Mouse (Mus musculus): Measurements from ENCODE around the gene Tsg101. TPM values are rescaled to one million over a fixed set of nuclear protein-coding genes. Genes with fewer than 3 reads are reported as not detected.

The Tsg101 gene
- total RNA-seq, 2 experiments from 2014 or later = 23.5 to 78.4 TPM

- ATAC-seq (replicated peaks; ENCODE audit: low FRiP score, poor library complexity, severe bottlenecking) = no peak
These were observed 80.3 kb downstream of the Tsg101 start for GRCm38 (mm10) chr7:46839446-46839845.

Other genes with a start within 250 kb of the Tsg101 start
- gene Tph1, start 247.4 kb downstream of the Tsg101 start, total RNA-seq (2015; ENCODE audit: low replicate concordance) = not detected in 2 replicates
- gene Tph1, start 247.4 kb downstream of the Tsg101 start, total RNA-seq (2017; ENCODE audit: low replicate concordance) = not detected in 2 replicates
- 7.1 and 7.9 TPM in 2 replicates for gene Saal1, start 209.3 kb downstream of the Tsg101 start, total RNA-seq (2015; ENCODE audit: low replicate concordance)
- gene Saal1, start 209.3 kb downstream of the Tsg101 start, total RNA-seq (2017; ENCODE audit: low replicate concordance) = 4.4 and 9.9 TPM in 2 replicates
- gene Saa3, start 204.3 kb downstream of the Tsg101 start, total RNA-seq (2015; ENCODE audit: low replicate concordance) = not detected in 2 replicates
- gene Saa3, start 204.3 kb downstream of the Tsg101 start, total RNA-seq (2017; ENCODE audit: low replicate concordance) = not detected in 2 replicates
- gene Saa4, start 187.4 kb downstream of the Tsg101 start, total RNA-seq (2015; ENCODE audit: low replicate concordance) = not detected in 2 replicates
- not detected in 2 replicates for gene Saa4, start 187.4 kb downstream of the Tsg101 start, total RNA-seq (2017; ENCODE audit: low replicate concordance)
- not detected in 2 replicates for gene Saa1, start 177.0 kb downstream of the Tsg101 start, total RNA-seq (2015; ENCODE audit: low replicate concordance)
- gene Saa1, start 177.0 kb downstream of the Tsg101 start, total RNA-seq (2017; ENCODE audit: low replicate concordance) = not detected in 2 replicates
- gene Saa2, start 168.2 kb downstream of the Tsg101 start, total RNA-seq (2015; ENCODE audit: low replicate concordance) = not detected in 2 replicates
- gene Saa2, start 168.2 kb downstream of the Tsg101 start, total RNA-seq (2017; ENCODE audit: low replicate concordance) = not detected in 2 replicates
- 7.2 and 9.2 TPM in 2 replicates for gene Hps5, start 123.9 kb downstream of the Tsg101 start, total RNA-seq (2015; ENCODE audit: low replicate concordance)
- gene Hps5, start 123.9 kb downstream of the Tsg101 start, total RNA-seq (2017; ENCODE audit: low replicate concordance) = 19.8 and 29.9 TPM in 2 replicates
- gene Gtf2h1, start 123.9 kb downstream of the Tsg101 start, total RNA-seq (2015; ENCODE audit: low replicate concordance) = 16.2 and 28.5 TPM in 2 replicates
- gene Gtf2h1, start 123.9 kb downstream of the Tsg101 start, total RNA-seq (2017; ENCODE audit: low replicate concordance) = 15.2 and 25.9 TPM in 2 replicates
- 72.9 and 85.4 TPM in 2 replicates for gene Ldha, start 78.5 kb downstream of the Tsg101 start, total RNA-seq (2015; ENCODE audit: low replicate concordance)
- 29.2 and 59.4 TPM in 2 replicates for gene Ldha, start 78.5 kb downstream of the Tsg101 start, total RNA-seq (2017; ENCODE audit: low replicate concordance)
- 2.2 TPM in 1 of 2 replicates, not detected in the other for gene Ldhc, start 58.8 kb downstream of the Tsg101 start, total RNA-seq (2015; ENCODE audit: low replicate concordance)
- gene Ldhc, start 58.8 kb downstream of the Tsg101 start, total RNA-seq (2017; ENCODE audit: low replicate concordance) = 0.64 TPM in 1 of 2 replicates, not detected in the other
- gene Uevld, start 38.6 kb upstream of the Tsg101 start, total RNA-seq (2015; ENCODE audit: low replicate concordance) = 19.8 and 39.0 TPM in 2 replicates
- gene Uevld, start 38.6 kb upstream of the Tsg101 start, total RNA-seq (2017; ENCODE audit: low replicate concordance) = 28.6 and 35.1 TPM in 2 replicates
- gene Gm9999, start 63.6 kb upstream of the Tsg101 start, total RNA-seq (2015; ENCODE audit: low replicate concordance) = not detected in 2 replicates
- gene Gm9999, start 63.6 kb upstream of the Tsg101 start, total RNA-seq (2017; ENCODE audit: low replicate concordance) = not detected in 2 replicates
- 23.1 and 34.8 TPM in 2 replicates for gene Spty2d1, start 88.4 kb upstream of the Tsg101 start, total RNA-seq (2015; ENCODE audit: low replicate concordance)
- gene Spty2d1, start 88.4 kb upstream of the Tsg101 start, total RNA-seq (2017; ENCODE audit: low replicate concordance) = 22.1 and 25.8 TPM in 2 replicates
- gene Tmem86a, start 130.6 kb upstream of the Tsg101 start, total RNA-seq (2015; ENCODE audit: low replicate concordance) = 3.6 and 10.1 TPM in 2 replicates
- gene Tmem86a, start 130.6 kb upstream of the Tsg101 start, total RNA-seq (2017; ENCODE audit: low replicate concordance) = 0.13 TPM in 1 of 2 replicates, not detected in the other
- gene Ptpn5, start 213.7 kb upstream of the Tsg101 start, total RNA-seq (2015; ENCODE audit: low replicate concordance) = not detected in 2 replicates
- gene Ptpn5, start 213.7 kb upstream of the Tsg101 start, total RNA-seq (2017; ENCODE audit: low replicate concordance) = not detected in 2 replicates

Data from erythroid progenitor cell, adult 5-6 weeks (primary cell).